Mouse (Mus musculus) retina, postnatal 1 day (tissue): ENCODE measurements around the gene Thra.

Experiments used
- DNase-seq: peaks from one replicate; pipeline ENCODE4 v3.0.0-alpha.2; 2012

The Thra gene

DNA sequence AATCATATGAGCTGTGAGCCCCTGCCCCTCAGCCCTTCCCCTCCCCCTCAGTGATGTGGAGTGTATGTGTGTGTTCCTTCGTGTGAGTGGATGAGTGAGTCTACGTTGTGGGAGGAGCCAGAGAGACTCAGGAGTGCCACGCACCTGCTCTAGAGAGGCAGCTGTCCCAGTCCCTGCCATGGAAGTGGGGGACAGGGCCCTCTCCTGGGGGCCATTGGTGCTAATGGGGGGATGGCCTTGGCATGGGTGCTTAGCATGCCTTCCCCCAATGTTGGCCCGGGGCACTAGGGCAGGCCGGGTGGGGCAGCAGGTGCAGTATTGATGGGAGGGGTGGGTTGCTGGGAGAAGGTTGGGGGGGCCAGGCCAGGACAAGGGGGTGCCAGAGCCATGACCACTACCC, 26.4 kb downstream of the Thra start:
- DNase-seq, result peak; percentile 70

DNA sequence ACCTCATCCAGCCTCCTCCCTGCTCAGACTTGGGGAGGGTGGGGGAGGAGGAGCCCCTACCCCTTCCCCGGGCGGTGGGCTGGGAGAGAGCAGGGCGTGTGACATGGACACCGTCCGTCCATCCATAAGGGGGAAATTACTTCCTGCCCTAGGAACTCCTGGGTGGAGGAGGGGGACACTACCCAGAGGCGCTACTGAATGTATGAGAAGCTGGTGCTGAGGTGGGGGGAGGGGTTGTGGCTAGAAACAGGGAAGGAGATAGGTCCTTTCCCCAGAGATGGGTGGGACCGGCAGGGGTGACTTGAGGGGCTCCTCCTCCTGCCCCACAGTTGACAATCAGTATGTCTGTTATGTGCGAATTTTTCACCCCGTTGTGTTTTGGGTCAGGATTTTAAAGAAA, 26.8 kb downstream of the Thra start:
- DNase-seq, result peak; percentile 89

DNA sequence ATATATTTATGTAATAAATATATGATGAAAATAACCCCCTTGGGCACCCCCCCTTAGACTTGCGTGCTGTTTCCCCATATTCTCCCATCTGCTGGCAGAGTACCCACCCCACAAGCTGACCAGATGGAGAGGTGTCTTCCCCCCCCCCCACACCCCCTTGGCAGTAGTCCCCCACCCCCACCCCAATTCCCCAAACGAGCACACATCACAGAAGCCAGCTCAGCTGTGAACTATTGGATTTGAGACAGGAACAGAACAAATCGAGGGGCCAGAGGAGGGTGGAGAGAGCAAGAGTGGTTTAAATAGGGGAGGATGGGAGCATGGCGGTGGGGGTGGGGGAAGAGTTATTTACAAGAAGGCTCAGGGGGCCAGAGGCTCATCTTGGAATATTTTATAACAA, 27.3 kb downstream of the Thra start:
- DNase-seq, result peak; percentile 54

DNA sequence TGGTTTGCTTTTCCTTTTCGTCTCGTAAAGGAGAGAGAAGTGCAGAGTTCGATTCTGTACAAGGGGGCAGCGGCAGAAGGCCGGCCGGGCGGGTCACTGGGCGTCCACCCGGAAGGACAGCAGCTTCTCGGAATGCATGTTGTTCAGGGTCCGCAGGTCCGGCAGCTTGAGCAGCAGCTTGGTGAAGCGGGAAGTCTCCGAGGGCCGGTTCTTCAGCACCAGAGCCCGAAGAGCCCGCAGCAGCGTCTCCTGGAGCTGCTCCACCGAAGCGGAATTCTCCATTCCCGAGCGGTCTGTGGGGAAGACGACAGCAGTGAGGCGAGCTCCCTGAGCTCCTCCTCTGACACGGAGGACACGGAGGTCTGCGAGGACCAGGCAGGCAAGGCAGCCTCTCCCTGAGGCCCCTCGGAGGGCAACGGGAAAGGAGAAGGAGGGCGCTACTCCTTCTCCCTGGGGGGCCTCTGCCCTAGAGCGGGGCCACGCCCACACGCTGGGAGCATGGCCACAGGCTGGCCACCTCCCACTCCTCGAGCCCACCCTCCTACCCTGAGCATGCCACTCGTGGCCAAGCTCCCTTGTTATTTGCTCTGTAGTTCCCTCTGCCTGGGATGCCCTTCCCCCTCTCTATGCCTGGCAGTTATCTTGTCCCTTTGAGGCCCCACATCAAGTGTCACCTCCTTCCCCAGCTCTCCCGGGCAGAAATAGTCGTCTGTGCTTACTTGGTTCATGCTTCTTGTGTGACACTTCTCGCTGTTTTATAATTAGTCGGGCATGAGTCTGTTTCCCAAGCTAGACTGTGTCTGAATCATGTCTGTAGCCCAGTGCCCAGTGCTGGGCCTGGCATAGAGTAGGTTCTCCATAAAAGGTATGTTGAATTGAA, 27.9 kb downstream of the Thra start:
- peak; percentile 70 for DNase-seq

DNA sequence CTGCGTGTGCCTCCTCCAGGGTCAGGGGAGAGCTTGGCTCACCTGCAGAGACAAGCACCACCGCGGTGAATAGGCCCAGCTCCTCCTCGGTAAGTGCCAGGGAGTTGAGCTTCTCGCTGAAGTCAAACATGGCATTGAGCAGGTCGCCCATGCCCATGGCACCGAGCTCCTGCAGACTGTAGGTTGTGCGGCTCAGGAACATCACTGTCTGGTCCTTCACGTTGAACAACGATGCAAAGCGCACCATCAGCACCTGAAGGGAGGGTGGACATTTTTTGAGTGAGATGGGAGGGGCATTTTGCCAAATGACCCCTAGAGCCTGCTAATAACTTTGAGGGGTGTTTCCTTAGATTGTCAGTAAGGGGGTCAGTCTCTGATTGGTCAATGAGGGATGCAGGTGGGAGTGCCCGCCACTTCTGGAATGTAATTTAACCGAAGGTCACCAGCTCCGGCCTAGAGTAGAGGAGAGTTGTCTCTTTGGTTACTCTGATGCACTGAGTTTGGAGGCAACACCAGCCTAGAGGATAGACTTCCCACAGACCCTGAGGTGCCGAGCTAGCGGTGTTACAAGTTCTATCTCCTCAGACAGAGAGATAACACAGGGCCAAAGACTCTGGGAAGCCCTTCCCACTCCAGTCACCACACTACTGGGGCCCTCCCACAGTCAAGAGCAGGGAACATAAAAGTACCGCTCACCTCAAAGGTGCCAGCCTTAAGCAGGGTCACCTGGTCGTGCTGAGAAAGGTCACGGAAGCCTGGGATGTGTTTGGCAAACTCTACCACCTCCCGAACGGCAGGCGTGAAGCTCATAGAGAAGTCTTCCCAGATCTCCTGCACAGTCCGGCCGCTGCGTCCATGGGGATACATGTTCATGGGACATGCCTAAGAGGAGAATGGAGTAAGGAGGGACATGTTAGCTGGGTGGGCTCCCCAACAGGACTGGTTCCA, 28.8 kb downstream of the Thra start:
- DNase-seq, result no peak

DNA sequence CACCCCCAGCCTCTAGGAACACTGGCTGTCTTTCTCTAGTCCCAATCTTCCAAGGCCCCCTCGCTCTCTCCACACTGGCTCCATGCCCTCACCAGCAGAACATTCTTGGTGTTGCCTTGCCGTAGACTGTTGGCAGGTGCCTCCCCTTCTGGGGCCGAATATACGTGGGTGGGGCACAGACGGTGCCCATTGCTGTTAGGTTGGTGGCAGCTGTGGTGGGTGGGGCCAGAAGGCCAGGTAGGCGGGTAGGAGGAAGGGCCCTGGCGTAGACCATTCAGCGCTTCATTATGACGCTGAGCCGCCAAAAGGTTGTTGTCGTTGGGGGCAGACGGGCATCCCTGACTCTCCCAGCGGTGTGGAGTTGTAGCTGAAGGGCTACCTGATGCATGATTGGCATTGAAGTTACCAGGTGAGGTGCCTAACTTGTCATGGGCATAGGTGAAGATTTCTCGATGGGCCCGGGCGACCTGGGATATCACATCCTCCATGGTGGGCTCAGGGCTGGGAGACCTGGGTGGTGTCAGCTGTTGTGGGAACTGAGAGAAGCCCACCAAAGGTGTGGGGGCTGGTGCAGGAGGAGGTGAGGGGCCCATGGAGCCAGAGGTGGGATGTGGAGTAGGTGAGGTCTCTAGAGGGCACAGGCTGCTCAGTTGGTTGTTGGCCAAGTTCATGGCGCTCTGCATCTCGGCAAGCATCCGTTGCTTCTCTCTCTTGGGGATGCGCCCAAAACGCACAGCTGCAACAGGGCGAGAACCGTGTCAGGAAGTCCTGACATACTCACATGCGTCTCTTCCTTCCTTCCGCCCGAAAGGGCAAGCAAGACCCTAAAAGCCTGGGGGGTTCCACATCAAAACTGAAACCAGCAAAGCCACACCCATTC, 29.9 kb downstream of the Thra start:
- DNase-seq, result no peak

DNA sequence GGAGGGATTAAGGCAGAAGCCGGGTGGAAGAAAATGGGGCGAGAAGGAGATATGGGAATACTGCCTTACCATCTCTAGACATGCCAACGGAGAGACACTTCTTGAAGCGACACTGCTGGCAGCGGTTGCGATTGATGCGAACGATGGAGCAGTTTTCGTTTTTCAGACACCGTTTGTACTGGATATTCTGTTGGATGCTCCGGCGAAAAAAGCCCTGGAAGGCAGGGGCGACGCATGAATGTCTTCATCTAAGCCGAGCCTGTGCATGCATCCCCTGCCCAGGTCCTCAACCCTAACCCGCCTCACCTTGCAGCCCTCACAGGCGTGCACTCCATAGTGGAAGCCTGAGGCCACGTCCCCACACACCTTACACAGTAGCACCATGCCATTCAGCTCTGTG, 30.7 kb downstream of the Thra start:
- DNase-seq, result no peak

DNA sequence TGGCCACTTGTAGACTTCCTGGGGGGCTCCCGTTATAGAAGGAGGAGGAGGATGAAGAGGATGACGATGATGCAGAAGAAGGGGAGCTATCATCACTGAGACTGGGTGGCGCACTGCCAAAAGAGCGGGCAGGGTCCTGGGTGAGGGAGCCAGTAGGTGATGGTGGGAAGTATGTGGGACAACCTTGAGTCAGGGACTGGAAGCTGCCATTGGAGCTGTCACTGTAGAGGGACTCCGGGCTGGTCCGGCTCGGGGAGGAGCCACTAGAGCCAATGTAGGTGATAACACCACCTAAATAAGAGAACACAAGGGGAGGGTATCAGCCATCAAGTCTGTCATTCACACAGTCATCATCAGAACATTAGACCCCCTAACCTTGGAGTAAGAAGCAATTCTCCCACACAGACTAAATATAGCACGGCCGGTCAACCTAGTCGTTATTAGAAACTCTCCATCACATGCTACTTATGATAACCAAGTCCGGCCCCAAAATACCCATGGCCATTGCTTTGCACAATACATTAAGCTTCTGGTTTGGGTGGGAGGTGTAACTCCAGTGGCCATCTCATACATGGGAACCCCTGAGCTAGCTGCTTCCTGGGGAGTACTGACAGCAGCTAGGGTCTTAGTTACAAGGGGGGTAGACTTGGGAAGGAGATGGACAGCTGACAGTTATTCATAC, 31.5 kb downstream of the Thra start:
- no peak for DNase-seq

DNA sequence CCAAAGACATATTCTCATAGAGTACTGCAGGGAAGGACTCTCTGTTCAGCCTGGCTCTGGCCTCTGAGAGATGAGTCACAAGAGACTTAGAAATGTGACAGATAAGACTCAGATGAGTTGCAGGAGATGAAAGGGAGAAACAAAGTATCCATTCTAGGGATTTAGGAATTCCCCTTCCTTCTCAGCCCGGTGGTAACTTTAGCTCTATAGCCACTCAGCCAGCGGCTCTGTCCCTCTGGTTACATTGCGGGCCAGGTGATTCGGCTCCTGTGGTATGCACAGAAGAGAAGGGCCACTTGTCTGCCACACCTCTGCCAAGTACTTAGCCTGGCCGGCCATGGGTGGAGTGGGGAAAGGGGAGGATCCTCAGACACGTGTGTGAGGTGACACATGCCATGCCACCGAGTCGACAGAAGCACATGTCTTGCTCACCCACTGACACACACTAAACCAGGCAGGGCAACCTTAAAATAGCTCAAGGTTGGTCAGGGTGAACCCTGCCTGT, 32.3 kb downstream of the Thra start:
- no peak for DNase-seq

DNA sequence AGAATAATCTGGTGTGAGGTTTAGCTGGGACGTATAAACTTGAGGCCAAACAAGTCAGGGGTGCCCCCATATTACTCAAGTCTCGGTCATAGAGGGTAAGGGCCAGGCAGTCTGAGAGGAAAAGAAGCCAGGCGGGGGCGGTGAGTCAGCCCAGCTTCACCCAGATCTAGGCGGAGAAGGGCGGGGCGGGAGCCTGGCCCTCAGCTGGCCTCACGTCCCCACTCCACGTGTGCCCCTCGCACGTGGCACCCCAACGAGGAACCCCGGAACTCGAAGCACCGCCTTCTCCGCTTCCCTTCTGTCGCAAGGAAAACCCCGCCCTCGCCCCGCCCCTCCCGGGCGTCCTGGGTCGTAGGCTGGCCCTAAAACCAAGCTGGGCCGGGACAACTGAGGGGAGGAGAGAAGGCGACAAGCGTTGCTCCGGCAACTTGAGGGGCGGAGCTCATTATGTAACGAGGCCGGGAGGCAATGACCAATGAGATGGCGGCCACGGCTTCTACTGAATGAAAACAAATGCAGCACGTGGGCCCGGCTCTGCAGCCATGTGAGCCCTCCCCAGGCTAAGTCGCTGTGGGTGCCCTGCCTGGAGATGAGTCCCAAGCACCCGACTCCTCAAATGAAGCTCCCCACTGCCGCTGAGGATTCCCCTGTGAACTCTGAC, 33.3 kb downstream of the Thra start:
- DNase-seq, result peak; percentile 99

DNA sequence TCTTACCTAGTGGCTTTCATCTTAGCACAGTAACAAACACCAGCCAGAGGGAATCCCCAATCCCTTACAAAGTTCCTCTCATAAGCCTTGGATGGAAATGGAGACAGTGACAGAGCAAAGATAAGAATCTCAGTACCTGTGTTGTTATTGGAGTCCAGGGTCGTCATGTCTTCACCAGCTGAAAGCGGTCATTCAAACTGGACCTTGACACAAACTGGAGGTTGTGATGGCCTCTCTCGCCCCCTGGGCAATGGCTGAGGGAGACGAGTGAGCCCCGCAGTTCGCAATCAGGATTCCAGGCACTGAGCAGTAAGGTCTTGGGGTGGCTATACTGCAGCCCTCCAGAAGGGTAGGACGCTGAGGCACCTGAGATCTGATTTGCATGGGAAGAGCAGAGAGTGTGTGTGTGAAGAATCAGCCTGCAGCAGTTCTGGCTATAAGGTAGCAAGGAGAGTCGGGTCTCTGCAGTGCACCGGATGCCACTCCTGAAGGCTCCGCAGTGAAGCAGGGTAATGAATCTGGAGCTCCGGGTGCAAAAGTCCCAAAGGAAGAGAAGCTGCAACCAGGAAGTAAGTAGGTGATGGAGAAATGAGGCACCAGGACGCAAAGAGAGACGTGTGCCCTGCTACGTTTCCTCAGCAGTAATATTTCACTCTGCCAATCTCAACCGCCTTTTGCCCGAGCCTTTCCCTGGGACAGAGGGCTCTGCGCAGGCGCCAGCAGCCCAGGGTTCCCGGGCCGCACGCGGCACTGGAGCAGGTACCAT, 34.3 kb downstream of the Thra start, which contains the start of gene Nr1d1:
Nr1d1 (minus strand) TSS at position 752 of the 766 bp plus-strand sequence.
- DNase-seq, result no peak

DNA sequence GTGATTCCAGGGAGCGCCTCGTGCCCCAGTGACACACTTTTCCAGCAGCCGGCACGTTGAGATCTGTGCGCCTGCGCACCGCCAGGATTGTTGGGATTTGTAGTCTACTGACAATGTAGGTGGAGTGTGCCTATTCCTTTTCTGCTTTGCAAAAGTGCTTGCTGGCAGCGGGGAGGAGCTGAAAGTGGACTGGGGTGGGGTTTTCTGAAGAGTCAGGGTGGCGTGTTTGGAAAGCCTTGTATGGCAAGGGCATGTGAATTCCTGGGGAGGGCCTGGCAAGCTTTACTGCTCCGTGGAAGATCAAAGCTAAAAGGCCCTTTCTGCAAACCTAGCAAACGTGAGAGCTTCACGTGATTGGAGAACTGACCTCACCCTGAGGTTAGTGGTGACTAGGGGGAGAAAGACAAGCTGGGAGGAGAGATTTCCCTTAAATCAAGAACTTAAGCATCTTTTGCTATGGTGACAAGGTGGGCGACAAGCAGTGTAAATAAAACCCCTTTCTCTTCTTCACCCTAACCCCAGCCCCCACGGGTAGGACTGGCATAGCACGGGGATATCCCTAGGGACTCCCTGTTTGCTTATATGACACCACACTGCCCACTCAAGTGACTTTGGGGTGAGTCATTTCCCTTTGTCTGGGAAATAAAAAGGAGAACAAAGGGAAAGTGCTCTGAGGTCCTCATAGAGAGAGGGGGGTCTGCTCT, 35.1 kb downstream of the Thra start:
- DNase-seq, result peak; percentile 98

DNA sequence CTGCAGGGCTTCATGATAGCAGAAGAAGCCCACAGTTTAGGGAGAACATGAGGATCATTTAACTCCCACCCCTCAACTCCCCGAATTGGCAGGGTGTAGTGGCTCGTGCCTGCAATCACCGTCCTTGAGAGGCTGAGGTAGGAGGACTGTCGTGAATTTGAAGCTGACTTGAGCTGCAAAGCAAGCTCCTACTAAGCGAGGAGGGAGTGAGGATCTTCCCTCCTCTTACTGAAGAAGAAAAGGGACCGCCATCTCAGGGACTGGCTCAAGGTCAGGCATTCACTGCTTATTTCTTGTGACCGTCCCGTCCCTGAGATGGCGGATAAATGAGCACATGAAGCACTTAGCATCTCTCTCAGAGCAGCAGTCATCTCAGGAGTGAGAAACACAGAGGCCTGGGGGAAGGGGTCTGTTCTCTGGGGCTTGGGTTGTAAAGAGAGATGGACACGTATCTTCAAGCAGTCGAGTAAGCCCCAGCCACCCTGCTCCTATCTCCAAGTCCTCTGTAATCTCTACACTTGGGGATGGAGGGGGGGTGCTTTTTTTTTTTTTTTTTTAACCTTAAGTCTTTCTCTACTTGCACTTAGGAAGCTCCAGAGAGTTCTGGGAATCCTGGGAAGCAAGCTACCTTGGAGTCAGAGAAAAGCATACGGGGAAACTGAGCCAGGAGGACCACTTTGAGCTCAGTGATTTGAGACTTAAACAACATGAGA, 35.8 kb downstream of the Thra start:
- DNase-seq, result no peak

DNA sequence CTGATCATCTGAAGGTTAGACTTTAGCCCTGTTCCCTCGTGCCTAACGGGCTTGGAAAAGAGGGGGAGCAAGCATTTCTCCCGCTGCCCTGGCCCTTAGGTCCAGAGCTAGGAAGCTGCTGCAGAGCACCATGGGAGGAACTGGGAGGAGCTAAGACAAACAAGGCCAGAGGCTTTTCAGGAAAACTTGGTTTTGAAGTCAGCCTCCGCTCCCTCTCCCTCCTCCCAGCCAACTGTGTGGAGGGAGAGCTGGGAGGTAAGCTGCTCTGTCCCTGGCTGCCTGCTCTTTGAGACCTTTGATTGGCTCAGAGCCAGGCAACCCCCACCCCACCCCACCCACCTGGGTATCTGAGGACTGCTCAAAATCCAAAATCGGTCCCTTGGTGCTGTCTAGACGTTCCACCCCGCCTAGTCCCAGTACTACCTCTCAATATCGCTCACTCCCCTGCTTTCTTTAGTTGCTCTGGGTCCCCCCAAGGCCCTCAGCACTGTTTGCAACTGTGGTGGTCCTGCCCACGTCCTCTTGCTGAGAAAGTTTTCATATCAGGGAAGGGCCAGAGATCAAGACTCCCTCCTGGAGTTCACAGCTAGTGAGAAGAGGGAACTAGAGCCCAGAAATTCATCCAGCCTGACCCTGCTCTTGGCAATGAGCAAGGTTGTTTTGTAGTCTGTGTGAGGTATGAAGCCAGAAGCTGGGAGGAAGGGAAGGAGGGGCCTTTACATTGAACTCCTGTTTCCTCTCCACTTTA, 36.6 kb downstream of the Thra start:
- peak; percentile 66 for DNase-seq

DNA sequence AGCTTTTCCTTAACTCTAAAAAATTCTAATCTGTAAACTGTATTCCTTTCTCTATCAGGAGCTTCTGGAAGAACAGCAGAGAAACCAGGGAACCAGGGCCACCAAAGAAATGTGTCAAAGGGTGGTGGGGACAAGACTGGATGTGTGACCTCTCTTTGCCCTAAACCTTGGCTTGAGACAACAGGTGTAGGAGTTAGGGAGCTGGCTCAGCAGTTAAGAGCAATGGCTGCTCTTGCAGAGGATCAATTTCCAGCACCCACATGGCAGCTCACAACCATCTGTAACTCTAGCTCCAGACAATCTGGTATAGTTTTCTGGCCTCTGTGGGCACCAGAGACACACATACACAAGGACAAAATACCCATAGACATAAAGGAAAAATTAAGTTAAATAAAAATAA, 37.5 kb downstream of the Thra start:
- DNase-seq, result no peak

DNA sequence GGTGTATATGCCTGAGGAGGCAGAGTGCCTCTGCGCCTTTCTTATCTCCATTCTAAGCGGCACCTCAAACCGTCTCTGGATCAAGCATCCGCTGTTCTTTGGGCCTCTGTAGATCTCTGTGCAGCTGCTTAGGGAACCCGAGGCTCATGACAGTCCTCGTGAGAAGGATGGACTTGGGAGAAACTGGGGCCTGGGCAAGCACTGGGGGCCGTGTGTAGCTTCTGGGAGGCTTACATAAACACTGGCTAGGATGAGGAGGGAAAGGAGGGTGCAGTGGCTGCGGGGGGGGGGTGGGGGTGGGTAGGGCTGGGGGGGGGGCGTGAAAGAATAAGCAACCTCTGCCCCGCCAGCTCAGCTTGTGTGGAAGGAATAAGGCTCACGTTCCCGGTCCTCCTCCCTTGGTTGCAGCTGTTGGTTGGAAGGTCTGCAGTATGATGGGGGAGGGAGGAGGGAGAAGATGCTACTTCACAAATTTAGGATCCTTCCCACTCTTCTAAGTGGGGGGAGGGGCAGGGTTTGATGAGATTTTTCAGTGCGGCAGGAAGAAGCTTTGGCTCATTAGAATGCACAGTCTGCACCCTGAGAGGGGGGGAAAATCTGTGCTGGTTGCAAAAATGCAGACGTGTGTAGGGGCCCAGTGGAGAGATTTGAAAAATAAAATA, 41.5 kb downstream of the Thra start:
- peak; percentile 89 for DNase-seq

DNA sequence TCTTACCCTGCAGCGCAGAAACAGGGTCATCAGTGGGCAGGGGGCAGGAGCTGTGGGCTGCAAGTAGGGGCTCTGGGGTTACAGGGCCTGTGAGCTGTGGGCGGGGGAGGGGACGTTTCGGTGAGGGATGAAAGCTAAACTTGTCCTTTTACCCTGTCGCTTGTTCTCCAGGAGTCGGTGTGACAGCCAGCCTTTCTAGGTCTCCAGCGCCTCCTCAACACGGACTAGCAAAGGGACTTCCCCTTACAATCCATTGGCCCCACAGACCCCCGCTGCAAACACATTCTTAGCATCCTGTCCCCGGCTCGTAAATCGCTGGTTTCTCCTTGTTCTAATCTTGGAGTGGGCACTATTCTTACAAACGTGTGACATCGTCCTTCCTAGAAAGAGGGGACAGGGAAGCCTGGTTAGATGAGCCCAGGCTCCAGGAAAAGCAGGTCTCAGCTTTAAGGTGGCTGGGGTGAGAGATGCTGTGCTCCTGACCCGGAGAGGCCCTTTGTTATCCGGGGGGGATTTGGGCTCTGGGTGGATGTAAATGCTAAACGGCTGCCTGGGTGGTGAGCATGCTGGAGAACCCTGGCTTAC, 42.3 kb downstream of the Thra start:
- peak; percentile 75 for DNase-seq
